Mouse (Mus musculus) midbrain, postnatal 0 days (tissue): ENCODE results near the gene Mex3d. TPM values are rescaled to one million over a fixed set of nuclear protein-coding genes. Genes with fewer than 3 reads are reported as not detected.
A peak's percentile ranks its signal among the peaks of the same experiment; 100 is the strongest.
"Not testable (repeated sequence)": the region's sequence is repeated elsewhere in the genome, so short reads cannot be mapped to it uniquely, and the experiment has no call there.

Source experiments
- ATAC-seq: fragments of 200-750 bp; cut with Nextera tagmentation; 2 replicates; pipeline ENCODE4 v1.8.0; 2017; ENCODE audit warnings: moderate number of reproducible peaks, mild to moderate bottlenecking, moderate TSS enrichment, moderate library complexity; ENCODE audit not compliant: low FRiP score
- DNase-seq: peaks from one replicate; pipeline ENCODE4 v3.0.0-alpha.2; 2015; ENCODE audit warnings: low spot score
- H3K27ac ChIP-seq: fragments of 300-500 bp; sonication (generic); 2 replicates; pipeline ENCODE4 v1.5.1; 2014; ENCODE audit warnings: low read depth, mild to moderate bottlenecking, low read length, mixed read lengths
- H3K27me3 ChIP-seq: fragments of 300-500 bp; sonication (generic); 2 replicates; pipeline ENCODE4 v1.6.1; 2014; ENCODE audit warnings: low read length, control low read depth, mixed read lengths; ENCODE audit not compliant: insufficient read depth
- H3K36me3 ChIP-seq: fragments of 300-500 bp; sonication (generic); 2 replicates; pipeline ENCODE4 v1.6.1; 2014; ENCODE audit warnings: low read length, control low read depth, mixed read lengths; ENCODE audit not compliant: insufficient read depth
- H3K4me1 ChIP-seq: fragments of 300-500 bp; sonication (generic); 2 replicates; pipeline ENCODE4 v1.6.1; 2014; ENCODE audit warnings: mild to moderate bottlenecking, control low read depth, antibody characterized with exemption, low read length, mixed read lengths; ENCODE audit not compliant: insufficient read depth
- H3K4me2 ChIP-seq: fragments of 300-500 bp; sonication (generic); 2 replicates; pipeline ENCODE4 v1.6.1; 2014; ENCODE audit warnings: low read depth, mild to moderate bottlenecking, low read length, mixed read lengths; ENCODE audit not compliant: poor library complexity, severe bottlenecking
- H3K4me3 ChIP-seq: fragments of 300-500 bp; sonication (generic); 2 replicates; pipeline ENCODE4 v1.5.1; 2014; ENCODE audit warnings: low read depth, mild to moderate bottlenecking, low read length, moderate library complexity
- H3K9ac ChIP-seq: fragments of 300-500 bp; sonication (generic); replicated peaks from 2 replicates; pipeline ENCODE4 v1.6.1; 2014; ENCODE audit warnings: mild to moderate bottlenecking, low read length, moderate library complexity, mixed read lengths; ENCODE audit not compliant: poor library complexity, severe bottlenecking
- H3K9me3 ChIP-seq: fragments of 300-500 bp; sonication (generic); 2 replicates; pipeline ENCODE4 v1.6.1; 2016; ENCODE audit warnings: low read length, control low read depth
- CTCF ChIP-seq: IDR thresholded peaks from 2 replicates; pipeline ENCODE4 v1.5.1; 2016; ENCODE audit warnings: antibody characterized with exemption, mild to moderate bottlenecking
- WGBS: fragments of 180-500 bp; shearing (Covaris S2); extraction: QIAGEN DNeasy Blood & Tissue Kit; methylation state at CpG from one replicate; pipeline ENCODE4 v1.1.7; 2014; 5-methylcytosine and 5-hydroxymethylcytosine counted together
- polyA plus RNA-seq: library from polyadenylated mRNA; unstranded; fragments of >200 nt; fragmentation: Nextera tagmentation; extraction: Ambion mirVana; gene quantifications from 2 replicates; pipeline ENCODE4 v1.2.1, GENCODE M21; 2015
- total RNA-seq: library from RNA; depleted of rRNA; stranded (reverse); fragments of >200 nt; gene quantifications from 2 replicates; pipeline ENCODE4 v1.2.3, GENCODE M21; 2014

The Mex3d gene
- total and polyA plus RNA-seq, 2 experiments from 2014 or later, result 13.9 to 147 TPM

DNA sequence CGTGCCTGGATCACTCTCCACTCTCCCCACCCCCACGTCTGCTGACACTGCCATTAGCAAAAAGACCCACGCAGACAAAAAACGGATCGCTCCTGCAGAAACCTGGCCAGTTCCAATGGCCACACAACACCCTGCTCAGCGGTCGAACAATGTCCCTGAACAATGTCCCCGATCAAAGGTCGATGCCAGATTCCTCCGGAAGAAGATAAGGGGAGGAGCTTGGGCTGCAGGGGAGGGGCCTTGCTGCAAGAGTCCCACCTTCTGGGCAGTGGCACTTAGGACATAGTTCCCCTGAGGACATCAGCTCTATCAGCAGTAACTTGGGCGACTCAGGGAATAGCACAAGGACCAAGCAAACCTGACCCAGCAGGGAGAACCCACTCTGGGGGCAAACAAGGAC, 35.6 kb downstream of the Mex3d start:
- Histone ChIP-seq H3K27ac (no peak overlapping the region), H3K4me3 (no peak overlapping the region), H3K27me3 (peaks cover 79% of the 10 kb centered on the region), H3K36me3 (no peaks in the 10 kb centered on the region), H3K4me1 (peaks cover 6% of the 10 kb centered on the region; the same call in 1 of the 2 replicates), H3K9ac (no peak overlapping the region), H3K4me2 (no peak overlapping the region), H3K9me3 (no peaks in the 10 kb centered on the region)
- no peak for DNase-seq
- TF ChIP-seq CTCF, result no peak
- no peak for ATAC-seq
- 24% methylated on average over 11 of the region's 11 CpGs for WGBS

DNA sequence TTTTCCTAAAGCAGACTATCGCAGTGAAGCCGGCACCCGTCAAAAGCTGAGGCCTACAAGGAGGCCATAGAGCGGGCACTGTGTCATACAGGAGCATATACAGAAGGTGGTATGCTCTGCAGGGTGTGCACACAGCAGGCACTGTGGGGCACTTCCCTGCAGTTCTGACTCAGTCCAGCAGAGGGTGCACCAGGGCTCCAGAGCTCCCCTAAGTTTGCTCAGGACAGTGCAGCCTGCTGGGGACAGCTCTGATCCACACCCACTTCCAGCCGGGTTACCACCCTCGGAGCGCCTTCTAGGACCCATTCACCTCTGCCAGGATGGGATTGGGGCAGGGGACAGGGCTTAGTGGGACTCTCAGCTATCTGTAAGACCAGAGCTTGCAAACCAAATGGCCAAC, 37.2 kb downstream of the Mex3d start:
- H3K9ac ChIP-seq, result no peak overlapping the region
- DNase-seq (peak; percentile 65), ATAC-seq (peak; percentile 64)
- under 1% methylated on average over 7 of the region's 7 CpGs for WGBS
- H3K36me3 ChIP-seq, result no peaks in the 10 kb centered on the region
- H3K27me3 ChIP-seq, result peaks cover 72% of the 10 kb centered on the region
- no peak overlapping the region for H3K4me2 ChIP-seq
- no peaks in the 10 kb centered on the region for H3K9me3 ChIP-seq
- no peak overlapping the region for H3K4me3 ChIP-seq
- H3K27ac ChIP-seq, result no peak overlapping the region
- TF ChIP-seq CTCF, result peak; percentile 90
- no peaks in the 10 kb centered on the region for H3K4me1 ChIP-seq

DNA sequence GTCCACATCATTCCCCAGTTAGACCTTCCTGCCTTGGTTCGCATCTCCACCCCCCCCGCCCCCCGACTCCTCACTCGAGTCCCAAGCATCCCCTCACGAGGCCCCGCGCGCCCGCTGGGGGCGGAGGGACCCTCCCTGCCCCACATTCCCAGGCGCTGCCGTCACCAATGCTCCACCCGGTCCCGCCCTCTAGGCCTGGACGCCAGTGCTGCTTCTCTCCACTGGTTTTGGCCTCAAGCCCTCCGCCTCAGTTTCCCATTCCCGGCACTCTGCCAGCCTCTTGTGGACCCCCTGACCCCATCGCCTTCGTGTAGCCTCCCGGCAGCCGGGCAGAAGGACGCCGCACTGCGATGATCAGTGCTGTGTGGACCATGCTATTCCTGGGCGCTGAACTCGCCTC, 38.5 kb downstream of the Mex3d start:
- DNase-seq, result no peak
- Histone ChIP-seq H3K27ac (no peak overlapping the region), H3K4me3 (no peak overlapping the region), H3K36me3 (no peaks in the 10 kb centered on the region), H3K9ac (no peak overlapping the region), H3K4me2 (no peak overlapping the region), H3K27me3 (peaks cover 75% of the 10 kb centered on the region), H3K4me1 (no peaks in the 10 kb centered on the region), H3K9me3 (no peaks in the 10 kb centered on the region)
- no peak for TF ChIP-seq CTCF
- ATAC-seq, result no peak
- 15% methylated on average over 26 of the region's 26 CpGs for WGBS

DNA sequence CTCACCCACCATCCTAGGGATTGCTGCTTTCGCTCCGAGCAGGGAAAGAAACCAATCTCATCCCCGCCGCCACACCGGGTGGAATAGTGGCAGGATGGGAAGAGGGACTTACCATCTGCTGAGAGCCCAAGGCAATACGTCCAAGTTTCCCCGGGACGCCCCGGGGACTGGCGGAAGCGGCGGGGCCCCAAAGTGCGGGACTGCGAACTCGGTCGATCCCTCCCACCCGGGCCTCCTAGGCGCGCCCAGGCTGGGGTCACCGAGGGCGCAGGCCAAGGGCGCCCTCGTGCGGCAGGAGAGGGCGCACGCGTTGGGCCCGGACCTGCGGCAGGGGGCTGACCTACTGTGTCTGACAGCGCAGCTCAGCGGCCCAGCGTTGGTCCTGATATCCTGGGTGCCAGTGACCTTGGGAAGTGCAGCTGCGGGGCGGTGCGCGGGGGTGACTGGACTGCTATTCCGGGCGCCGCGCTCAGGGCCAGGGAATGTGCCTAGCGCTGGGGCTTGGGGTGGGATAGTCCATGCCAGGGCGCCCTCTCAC, 39.1 kb downstream of the Mex3d start, which contains the start of gene Adamtsl5:
Gene Adamtsl5, minus strand, starts transcription at position 169 of the 538 bp plus-strand sequence.
- no peak for ATAC-seq
- Histone ChIP-seq H3K9me3 (no peaks in the 10 kb centered on the region), H3K9ac (no peak within 1 kb of the TSS), H3K4me3 (peak within 1 kb of the TSS; percentile 13; the same call in 1 of the 2 replicates), H3K27me3 (peaks cover 80% of the 10 kb centered on the region), H3K4me1 (0 out of 2 replicates have a peak, but pooled peaks cover 2% of the 10 kb centered on the region), H3K4me2 (0 out of 2 replicates have a peak within 1 kb of the TSS, but pooled peaks have one; percentile 20), H3K36me3 (no peaks in the 10 kb centered on the region), H3K27ac (no peak within 1 kb of the TSS)
- peak; percentile 56 for TF ChIP-seq CTCF
- under 1% methylated on average over 37 of the region's 42 CpGs for WGBS
- no peak for DNase-seq

DNA sequence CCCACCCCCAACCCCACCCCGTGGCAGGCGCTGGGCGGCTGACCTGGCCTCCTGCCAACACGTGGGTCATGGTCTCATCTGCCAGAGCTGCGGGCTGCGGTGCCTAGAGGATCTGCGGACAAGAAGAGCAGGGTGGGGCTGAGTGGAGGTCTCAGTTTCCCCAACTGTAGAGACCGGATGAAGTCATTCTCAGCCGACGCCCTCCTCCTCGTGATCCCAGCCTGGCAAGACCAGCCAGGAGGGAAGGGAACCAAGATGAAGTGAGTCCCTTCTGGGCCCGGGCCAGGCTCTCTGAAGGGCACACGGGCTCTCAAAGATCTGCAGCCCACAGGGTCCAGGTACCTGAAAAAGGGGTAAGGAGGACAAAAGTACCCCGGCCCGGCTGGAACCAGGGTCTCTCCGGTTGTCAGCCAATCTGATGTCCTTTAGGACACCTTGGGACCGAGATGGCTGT, 39.9 kb downstream of the Mex3d start:
- no peaks in the 10 kb centered on the region for H3K9me3 ChIP-seq
- H3K4me3 ChIP-seq, result no peak overlapping the region
- no peaks in the 10 kb centered on the region for H3K36me3 ChIP-seq
- no peak overlapping the region for H3K27ac ChIP-seq
- DNase-seq (no peak), ATAC-seq (no peak)
- H3K9ac ChIP-seq, result no peak overlapping the region
- 0 out of 2 replicates have a peak, but pooled peaks cover 2% of the 10 kb centered on the region for H3K4me1 ChIP-seq
- no peak for TF ChIP-seq CTCF
- H3K27me3 ChIP-seq, result peaks cover 83% of the 10 kb centered on the region
- H3K4me2 ChIP-seq, result no peak overlapping the region
- WGBS, result 15% methylated on average over 15 of the region's 17 CpGs

DNA sequence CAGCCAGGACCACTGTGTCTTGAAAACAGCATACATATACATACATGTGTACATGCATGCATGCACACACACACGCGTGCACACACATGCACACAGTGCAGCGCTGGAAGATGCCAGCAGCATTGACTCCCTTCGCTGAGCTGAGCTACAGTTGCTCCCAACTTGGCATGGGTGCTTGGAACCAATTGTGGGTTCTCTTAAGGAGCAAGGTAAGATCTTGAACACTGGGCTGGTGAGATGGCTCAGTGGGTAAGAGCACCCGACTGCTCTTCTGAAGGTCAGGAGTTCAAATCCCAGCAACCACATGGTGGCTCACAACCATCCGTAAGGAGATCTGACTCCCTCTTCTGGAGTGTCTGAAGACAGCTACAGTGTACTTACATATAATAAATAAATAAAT, 41.5 kb downstream of the Mex3d start:
- H3K4me2 ChIP-seq, H3K9ac ChIP-seq, H3K27ac ChIP-seq, H3K4me3 ChIP-seq, H3K36me3 ChIP-seq, DNase-seq, ATAC-seq, H3K4me1 ChIP-seq, H3K9me3 ChIP-seq: not testable (repeated sequence)
- WGBS, result 76% methylated on average over 5 of the region's 6 CpGs
- peaks cover 84% of the 10 kb centered on the region for H3K27me3 ChIP-seq
